Mouse (Mus musculus): Measurements from ENCODE around the gene Cln5.

Cln5 gene

DNA sequence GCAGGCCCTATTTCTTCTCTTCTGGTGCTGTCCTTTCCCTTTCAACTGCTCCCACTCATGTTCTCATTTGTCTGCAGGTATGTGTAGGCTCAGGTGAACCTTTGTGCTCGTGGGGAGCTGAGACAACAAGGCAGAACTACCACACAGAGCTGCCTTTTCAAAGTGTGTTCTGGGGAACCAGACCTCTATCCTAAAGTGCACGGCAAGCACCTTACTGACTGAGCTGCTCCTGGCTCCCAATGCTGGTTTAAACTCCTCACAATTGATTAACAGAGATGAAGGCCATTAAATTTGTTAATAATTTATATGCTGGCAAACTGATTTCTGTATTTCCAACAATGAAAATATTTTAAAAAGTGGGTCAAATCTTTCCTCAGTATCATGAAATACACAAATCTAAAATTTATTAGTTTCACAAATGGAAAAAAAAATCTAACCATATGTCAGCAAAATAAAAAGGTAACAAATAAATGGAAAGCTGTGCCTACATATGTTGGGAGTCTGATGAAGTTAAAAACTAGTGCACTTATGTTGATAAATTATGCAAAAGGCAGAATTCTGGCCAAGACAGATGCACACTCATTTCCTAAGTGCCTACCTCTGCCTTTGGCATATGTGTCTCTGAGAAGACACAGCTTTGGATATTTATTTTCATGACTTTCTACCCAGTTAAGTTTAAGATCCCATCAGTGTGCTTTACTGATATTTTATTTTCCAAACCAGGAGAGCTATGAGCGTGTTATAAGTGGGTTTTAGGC, 42.8 kb downstream of the Cln5 start:
- no peak for DNase-seq (ENCODE audit: low read depth in 1 of 2, low spot score in 2 of 2)

DNA sequence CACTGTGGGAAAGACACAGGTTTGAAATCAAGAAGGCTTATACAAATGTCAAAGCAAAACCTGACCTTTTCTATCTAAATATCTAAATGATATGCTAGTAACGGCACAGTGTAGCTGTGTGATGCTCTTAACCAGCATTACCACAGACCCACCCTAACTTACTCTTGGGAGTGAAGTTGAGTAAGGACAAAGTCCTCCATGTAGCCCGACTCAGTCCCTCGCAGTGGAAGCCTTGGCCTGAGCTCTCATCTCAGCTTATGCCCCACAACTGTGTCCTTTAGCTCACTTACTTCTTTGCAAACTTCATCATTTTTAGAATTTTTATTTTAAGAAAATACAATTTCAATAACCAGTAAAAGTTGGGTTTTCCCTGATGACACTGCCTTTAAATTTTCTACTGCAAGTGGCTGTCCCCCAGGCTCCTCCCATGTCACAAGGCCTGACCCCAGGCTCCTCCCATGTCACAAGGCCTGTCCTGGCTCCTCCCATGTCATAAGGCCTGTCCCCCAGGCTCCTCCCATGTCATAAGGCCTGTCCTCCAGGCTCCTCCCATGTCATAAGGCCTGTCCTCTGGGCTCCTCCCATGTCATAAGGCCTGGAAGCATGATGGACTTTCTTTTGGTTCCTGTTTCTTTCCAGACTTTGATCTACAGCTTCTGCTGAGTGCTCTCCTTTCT, 45.1 kb downstream of the Cln5 start:
- DNase-seq (ENCODE audit: low read depth in 1 of 2, low spot score in 2 of 2): peak in 1 of 2 experiments; percentile 25

DNA sequence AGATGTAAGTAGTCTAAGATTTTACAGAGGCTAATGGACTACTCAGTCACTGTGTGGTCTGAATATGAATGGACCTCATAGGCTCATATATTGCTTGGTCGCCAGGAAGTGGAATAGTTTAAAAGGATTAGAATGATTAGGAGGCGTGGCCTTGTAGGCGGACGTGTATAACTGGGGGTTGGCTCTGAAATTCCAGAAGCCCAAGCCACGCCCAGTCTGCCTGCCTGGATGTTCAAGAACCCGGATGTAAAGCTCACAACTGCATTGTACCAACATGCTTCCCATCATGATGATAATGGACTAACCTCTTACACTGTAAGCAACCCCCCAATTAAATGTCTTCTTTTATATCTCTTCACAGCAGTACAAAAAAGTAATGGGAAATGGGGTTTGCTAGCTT, 55.7 kb downstream of the Cln5 start:
- DNase-seq (ENCODE audit: low read depth in 1 of 2, low spot score in 2 of 2): no peak
